Mouse (Mus musculus): ENCODE results near the gene Zic4. TPM values are rescaled to one million over a fixed set of nuclear protein-coding genes. Genes with fewer than 3 reads are reported as not detected.
A peak's percentile ranks its signal among the peaks of the same experiment; 100 is the strongest.

Zic4 gene
- polyA plus RNA-seq, 1 experiment from 2014 or later, result 5.5 TPM

GRCm38 (mm10) chr9:91401471-91401870 is 39.3 kb downstream of the Zic4 start:
- H3K36me3 ChIP-seq (replicated peaks), result no peaks in the 10 kb centered on the region
- no peak overlapping the region for H3K4me3 ChIP-seq
- WGBS, result 1% methylated on average over 10 of the region's 10 CpGs
- peaks cover 100% of the 10 kb centered on the region for H3K27me3 ChIP-seq (replicated peaks; ENCODE audit: low read depth, poor library complexity, severe bottlenecking)
- no peaks in the 10 kb centered on the region for H3K9me3 ChIP-seq
- DNase-seq (ENCODE audit: low spot score), result no peak
- no peaks in the 10 kb centered on the region for H3K4me1 ChIP-seq
- no peak overlapping the region for H3K27ac ChIP-seq (replicated peaks)

GRCm38 (mm10) chr9:91404229-91404628 is 42.0 kb downstream of the Zic4 start:
- DNase-seq (ENCODE audit: low spot score), result no peak
- 2% methylated on average over 13 of the region's 13 CpGs for WGBS
- H3K27ac ChIP-seq (replicated peaks), result no peak overlapping the region
- H3K4me1 ChIP-seq, result no peaks in the 10 kb centered on the region
- no peak overlapping the region for H3K4me3 ChIP-seq
- no peaks in the 10 kb centered on the region for H3K9me3 ChIP-seq
- H3K27me3 ChIP-seq (replicated peaks; ENCODE audit: low read depth, poor library complexity, severe bottlenecking), result peaks cover 100% of the 10 kb centered on the region
- no peaks in the 10 kb centered on the region for H3K36me3 ChIP-seq (replicated peaks)

- H3K27me3 ChIP-seq (replicated peaks; ENCODE audit: low read depth, poor library complexity, severe bottlenecking), result peaks cover 100% of the 10 kb centered on the region
- DNase-seq (ENCODE audit: low spot score), result peak; percentile 53
- WGBS, result under 1% methylated on average over 27 of the region's 27 CpGs
- no peak overlapping the region for H3K27ac ChIP-seq (replicated peaks)
- H3K36me3 ChIP-seq (replicated peaks), result no peaks in the 10 kb centered on the region
- peak overlapping the region; percentile 27 for H3K4me3 ChIP-seq
- H3K4me1 ChIP-seq, result no peaks in the 10 kb centered on the region
- no peaks in the 10 kb centered on the region for H3K9me3 ChIP-seq
These were observed 42.9 kb downstream of the Zic4 start for GRCm38 (mm10) chr9:91404905-91405752.

- Histone ChIP-seq H3K27me3 (replicated peaks; ENCODE audit: low read depth, poor library complexity, severe bottlenecking) (peaks cover 100% of the 10 kb centered on the region), H3K36me3 (replicated peaks) (no peaks in the 10 kb centered on the region), H3K27ac (replicated peaks) (no peak overlapping the region), H3K9me3 (no peaks in the 10 kb centered on the region), H3K4me1 (no peaks in the 10 kb centered on the region), H3K4me3 (peak overlapping the region; percentile 27)
- DNase-seq (ENCODE audit: low spot score), result peak; percentile 59
- under 1% methylated on average over 16 of the region's 16 CpGs for WGBS
These were observed 43.6 kb downstream of the Zic4 start for GRCm38 (mm10) chr9:91405753-91406178.

GRCm38 (mm10) chr9:91406258-91406763 is 44.1 kb downstream of the Zic4 start:
- under 1% methylated on average over 6 of the region's 6 CpGs for WGBS
- H3K9me3 ChIP-seq, result no peaks in the 10 kb centered on the region
- H3K4me3 ChIP-seq, result no peak overlapping the region
- H3K4me1 ChIP-seq, result no peaks in the 10 kb centered on the region
- H3K27me3 ChIP-seq (replicated peaks; ENCODE audit: low read depth, poor library complexity, severe bottlenecking), result peaks cover 100% of the 10 kb centered on the region
- no peak overlapping the region for H3K27ac ChIP-seq (replicated peaks)
- H3K36me3 ChIP-seq (replicated peaks), result no peaks in the 10 kb centered on the region
- no peak for DNase-seq (ENCODE audit: low spot score)

- Histone ChIP-seq H3K36me3 (replicated peaks) (no peaks in the 10 kb centered on the region), H3K4me3 (no peak overlapping the region), H3K27me3 (replicated peaks; ENCODE audit: low read depth, poor library complexity, severe bottlenecking) (peaks cover 98% of the 10 kb centered on the region), H3K9me3 (no peaks in the 10 kb centered on the region), H3K4me1 (peaks cover 4% of the 10 kb centered on the region; the same call in 1 of the 2 replicates), H3K27ac (replicated peaks) (no peak overlapping the region)
- no peak for DNase-seq (ENCODE audit: low spot score)
- 0% methylated on average over 3 of the region's 3 CpGs for WGBS
These were observed 47.6 kb downstream of the Zic4 start for GRCm38 (mm10) chr9:91409771-91410170.

GRCm38 (mm10) chr9:91414007-91414661 is 51.9 kb downstream of the Zic4 start:
- DNase-seq (ENCODE audit: low spot score), result no peak
- WGBS, result 1% methylated on average over 12 of the region's 12 CpGs
- no peak overlapping the region for H3K4me3 ChIP-seq
- peaks cover 4% of the 10 kb centered on the region; the same call in 1 of the 2 replicates for H3K4me1 ChIP-seq
- peaks cover 98% of the 10 kb centered on the region for H3K27me3 ChIP-seq (replicated peaks; ENCODE audit: low read depth, poor library complexity, severe bottlenecking)
- H3K9me3 ChIP-seq, result no peaks in the 10 kb centered on the region
- H3K27ac ChIP-seq (replicated peaks), result no peak overlapping the region
- H3K36me3 ChIP-seq (replicated peaks), result no peaks in the 10 kb centered on the region

GRCm38 (mm10) chr9:91420441-91420840 is 58.2 kb downstream of the Zic4 start:
- Histone ChIP-seq H3K27ac (replicated peaks) (no peak overlapping the region), H3K4me3 (peak overlapping the region; percentile 33; the same call in 1 of the 2 replicates), H3K36me3 (replicated peaks) (no peaks in the 10 kb centered on the region), H3K9me3 (no peaks in the 10 kb centered on the region), H3K4me1 (peaks cover 2% of the 10 kb centered on the region; the same call in 1 of the 2 replicates), H3K27me3 (replicated peaks; ENCODE audit: low read depth, poor library complexity, severe bottlenecking) (peaks cover 70% of the 10 kb centered on the region)
- peak; percentile 37 for DNase-seq (ENCODE audit: low spot score)
- WGBS, result under 1% methylated on average over 18 of the region's 18 CpGs

Other genes starting within 250 kb of the Zic4 start
- 1.5 and 1.7 TPM in 2 replicates for gene Zic1, start 3.4 kb downstream of the Zic4 start, polyA plus RNA-seq (2016; fragmentation: Nextera tagmentation; extraction: Ambion mirVana)

All from embryonic facial prominence, embryonic 10.5 days (tissue).